Mouse (Mus musculus) gastrocnemius, adult 2 months (tissue): ENCODE data around the gene Dio1. TPM values are rescaled to one million over a fixed set of nuclear protein-coding genes. Genes with fewer than 3 reads are reported as not detected.

ENCODE experiments used
- DNase-seq: peaks from one replicate; pipeline ENCODE4 v3.0.0; 2022
- H3K27ac ChIP-seq: fragments of 200-600 bp; 2 replicates; pipeline ENCODE4 v1.8.1; 2022; ENCODE audit warnings: mild to moderate bottlenecking
- H3K4me3 ChIP-seq: fragments of 200-600 bp; 2 replicates; pipeline ENCODE4 v1.8.1; 2022; ENCODE audit warnings: mild to moderate bottlenecking, moderate library complexity
- CTCF ChIP-seq: fragments of 200-600 bp; IDR thresholded peaks from 2 replicates; pipeline ENCODE4 v1.8.1; 2022; ENCODE audit warnings: antibody characterized with exemption, mild to moderate bottlenecking, moderate library complexity
- intact Hi-C: fragments of 180-260 bp; cut with DNase I; formaldehyde crosslinking; loops from one replicate; pipeline ENCODE4 v1.15.1; 2025
- long read RNA-seq, 2 experiments: library from polyadenylated mRNA; stranded (forward); transcript quantifications; one replicate each; pipeline ENCODE4 v2.0.0; 2021
- total RNA-seq, 2 experiments: library from RNA; stranded (reverse); gene quantifications; 2 replicates each; pipeline ENCODE4 v1.2.3; 2021

The Dio1 gene
- total RNA-seq = under 1 TPM in 1 of 2 experiments, not detected in 1; 0.22 TPM
- long read RNA-seq, experiment 1 = 0 reads
- long read RNA-seq, experiment 2 = 0 reads

GRCm38 (mm10) chr4:107306966-107307365, at the start of gene Dio1:
Gene Dio1 (minus strand): TSS chr4:107307169.
- no peak within 1 kb of the TSS for H3K4me3 ChIP-seq
- intact Hi-C loops = no loop called here
- no peak for TF ChIP-seq CTCF

DNA sequence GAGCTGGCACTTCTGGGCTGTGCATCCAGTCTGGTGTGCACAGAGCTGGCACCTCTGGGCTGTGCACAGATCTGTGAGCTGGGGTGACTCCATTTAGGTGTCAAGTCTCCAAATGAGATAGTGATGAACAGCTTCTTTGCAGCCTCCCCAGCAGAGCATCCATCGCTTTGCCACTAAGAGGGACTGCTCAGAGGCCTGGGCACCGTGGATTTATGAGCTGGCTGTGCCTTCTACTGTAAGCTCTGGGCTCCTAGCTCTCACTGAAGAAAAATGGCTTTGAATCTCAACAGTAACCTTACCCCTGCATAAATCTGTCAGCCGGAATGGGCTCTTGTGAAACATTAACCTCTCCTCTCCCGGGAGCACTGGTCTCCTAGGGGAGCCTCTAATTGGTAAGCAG, 47.6 kb upstream of the Dio1 start:
- no peak for DNase-seq
- Histone ChIP-seq H3K4me3 (no peak overlapping the region), H3K27ac (no peak overlapping the region)
- intact Hi-C loops = no loop called here
- no peak for TF ChIP-seq CTCF

More at GRCm38 (mm10) chr4:107306966-107307365, at the start of gene Dio1:
- H3K27ac ChIP-seq = no peak within 1 kb of the TSS
- DNase-seq = no peak

- TF ChIP-seq CTCF = no peak
- DNase-seq = no peak
- Histone ChIP-seq H3K27ac (no peak overlapping the region), H3K4me3 (no peak overlapping the region)
- intact Hi-C loops = no loop called here
Measured at GRCm38 (mm10) chr4:107354126-107354525, 47.2 kb upstream of the Dio1 start.

- TF ChIP-seq CTCF = no peak
- Histone ChIP-seq H3K27ac (no peak overlapping the region), H3K4me3 (no peak overlapping the region)
- no peak for DNase-seq
- intact Hi-C loops = no loop called here
Measured at GRCm38 (mm10) chr4:107353612-107354011, 46.6 kb upstream of the Dio1 start.

GRCm38 (mm10) chr4:107351368-107351767, 44.4 kb upstream of the Dio1 start:
- DNase-seq = no peak
- Histone ChIP-seq H3K27ac (no peak overlapping the region), H3K4me3 (no peak overlapping the region)
- intact Hi-C loops = no loop called here
- TF ChIP-seq CTCF = no peak

- intact Hi-C loops = loop anchor here (1.0 kb wide), 1 partner anchor 99 kb away; no protein-coding TSS in a partner anchor
- no peak overlapping the region for H3K4me3 ChIP-seq
- DNase-seq = no peak
- no peak overlapping the region for H3K27ac ChIP-seq
- peak; percentile 72 for TF ChIP-seq CTCF
Measured at GRCm38 (mm10) chr4:107349311-107350008, 42.5 kb upstream of the Dio1 start.

DNA sequence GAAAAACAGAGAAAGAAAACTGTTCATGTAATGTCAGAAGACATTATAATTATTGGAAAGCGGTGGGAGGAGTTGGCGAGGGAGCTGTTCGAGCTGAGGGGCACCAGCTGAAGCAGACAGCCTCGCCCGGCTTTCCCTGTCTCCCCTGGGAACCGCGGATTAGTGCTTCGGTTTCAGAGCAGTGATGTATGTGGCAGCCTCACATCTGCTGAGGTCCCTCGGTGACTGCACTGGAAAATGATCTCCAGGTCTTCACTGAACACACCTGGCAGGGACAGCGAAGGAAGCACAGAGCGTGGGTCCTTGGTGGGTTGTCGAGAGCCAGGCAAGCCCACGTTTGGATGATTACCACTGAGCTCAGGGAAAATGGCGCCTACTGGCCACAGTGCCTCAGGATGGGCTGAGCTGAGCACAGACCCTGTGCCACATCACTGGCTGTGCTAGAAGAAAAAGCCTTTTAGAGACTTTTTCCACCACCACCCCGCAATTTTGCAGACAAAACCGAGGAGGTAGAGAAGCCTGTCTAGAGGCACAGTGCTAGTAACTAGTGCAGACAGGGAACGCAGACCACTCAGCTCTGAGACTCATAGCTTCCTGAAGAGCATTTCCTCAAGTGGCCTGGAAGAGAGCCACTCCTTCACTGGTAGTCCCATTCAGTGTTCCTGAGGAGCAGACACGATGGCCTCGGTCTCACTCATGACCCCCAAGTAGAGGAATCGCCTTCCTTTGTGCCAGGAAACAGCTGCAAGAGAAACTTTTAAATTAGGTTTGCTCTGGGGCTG, 41.8 kb upstream of the Dio1 start:
- DNase-seq = no peak
- intact Hi-C loops = loop anchor here (1.0 kb wide), 1 partner anchor 98 kb away; no protein-coding TSS in a partner anchor
- TF ChIP-seq CTCF = no peak
- Histone ChIP-seq H3K4me3 (no peak overlapping the region), H3K27ac (no peak overlapping the region)

DNA sequence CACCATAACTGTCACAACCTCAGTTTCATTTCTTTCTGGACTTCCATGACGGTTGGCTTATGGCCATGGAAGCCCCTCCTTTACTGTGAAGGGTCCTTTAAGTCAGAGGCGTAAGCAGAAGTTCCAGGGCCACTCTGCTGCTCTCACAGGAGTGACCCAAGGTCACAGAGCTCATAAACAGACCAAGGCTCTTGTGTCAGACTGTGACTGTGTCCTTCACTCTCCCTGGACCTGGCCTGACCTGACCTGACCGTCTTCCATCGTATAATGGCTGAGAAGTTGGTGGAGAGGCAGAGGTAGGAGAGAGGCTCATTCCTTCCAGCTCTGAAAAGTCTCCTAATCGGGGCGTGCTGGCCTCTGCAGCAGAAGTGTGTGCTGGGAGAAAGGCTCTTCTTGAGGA, 40.3 kb upstream of the Dio1 start:
- no peak for TF ChIP-seq CTCF
- intact Hi-C loops = no loop called here
- Histone ChIP-seq H3K4me3 (no peak overlapping the region), H3K27ac (no peak overlapping the region)
- DNase-seq = no peak

DNA sequence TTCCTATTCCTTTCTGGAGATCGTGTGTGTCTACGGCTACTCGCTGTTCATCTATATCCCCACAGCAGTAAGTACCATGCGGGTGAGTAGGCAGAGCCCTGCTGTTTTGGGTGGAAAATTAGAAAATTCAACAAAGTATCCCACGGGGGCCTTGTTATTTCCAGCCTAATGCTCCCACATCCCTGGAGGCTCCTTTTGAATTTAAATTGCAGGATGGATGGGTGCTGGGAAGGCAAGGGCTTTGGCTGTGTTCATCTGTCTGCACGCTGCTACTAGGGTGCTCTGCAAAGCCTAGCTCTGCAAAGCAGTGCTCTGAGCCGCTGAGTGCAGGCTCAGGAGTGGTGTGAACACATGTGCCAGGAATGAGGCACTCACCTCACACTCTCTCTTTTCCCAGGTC, 37.6 kb upstream of the Dio1 start:
- Histone ChIP-seq H3K4me3 (no peak overlapping the region), H3K27ac (no peak overlapping the region)
- DNase-seq = no peak
- TF ChIP-seq CTCF = no peak
- intact Hi-C loops = no loop called here

- DNase-seq = no peak
- no peak overlapping the region for H3K4me3 ChIP-seq
- TF ChIP-seq CTCF = no peak
- intact Hi-C loops = no loop called here
- no peak overlapping the region for H3K27ac ChIP-seq
Measured at GRCm38 (mm10) chr4:107341354-107341753, 34.4 kb upstream of the Dio1 start.

GRCm38 (mm10) chr4:107337455-107337854, 30.5 kb upstream of the Dio1 start:
- DNase-seq = no peak
- intact Hi-C loops = no loop called here
- no peak overlapping the region for H3K27ac ChIP-seq
- H3K4me3 ChIP-seq = no peak overlapping the region
- no peak for TF ChIP-seq CTCF

DNA sequence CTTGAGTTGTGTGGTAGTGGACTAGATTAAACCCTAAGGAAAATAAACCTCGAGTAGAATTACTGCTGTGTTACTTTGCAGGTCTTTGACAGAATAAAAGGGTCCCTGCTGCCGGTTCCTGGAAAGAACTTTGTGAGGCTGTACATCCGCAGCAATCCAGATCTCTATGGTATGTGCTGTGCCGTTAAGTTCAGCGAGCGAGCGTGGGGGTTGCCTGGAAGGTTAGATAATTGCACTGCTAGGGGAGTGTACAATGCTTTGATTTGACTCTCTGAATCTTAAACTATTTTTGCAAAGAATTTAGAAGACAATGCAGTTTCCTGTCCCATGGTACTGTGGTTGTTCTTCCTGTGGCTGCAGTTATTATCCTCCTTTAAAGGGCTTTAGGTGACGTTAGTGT, 29.4 kb upstream of the Dio1 start:
- no peak for TF ChIP-seq CTCF
- no peak overlapping the region for H3K27ac ChIP-seq
- intact Hi-C loops = no loop called here
- no peak for DNase-seq
- H3K4me3 ChIP-seq = no peak overlapping the region

- Histone ChIP-seq H3K4me3 (no peak overlapping the region), H3K27ac (no peak overlapping the region)
- no peak for DNase-seq
- TF ChIP-seq CTCF = peak; percentile 25; the same call in 1 of the 2 replicates
- intact Hi-C loops = no loop called here
Measured at GRCm38 (mm10) chr4:107333514-107333913, 26.5 kb upstream of the Dio1 start.
